8 mouse cellular contexts compared by ENCODE assay signal in the genomic region with DNA sequence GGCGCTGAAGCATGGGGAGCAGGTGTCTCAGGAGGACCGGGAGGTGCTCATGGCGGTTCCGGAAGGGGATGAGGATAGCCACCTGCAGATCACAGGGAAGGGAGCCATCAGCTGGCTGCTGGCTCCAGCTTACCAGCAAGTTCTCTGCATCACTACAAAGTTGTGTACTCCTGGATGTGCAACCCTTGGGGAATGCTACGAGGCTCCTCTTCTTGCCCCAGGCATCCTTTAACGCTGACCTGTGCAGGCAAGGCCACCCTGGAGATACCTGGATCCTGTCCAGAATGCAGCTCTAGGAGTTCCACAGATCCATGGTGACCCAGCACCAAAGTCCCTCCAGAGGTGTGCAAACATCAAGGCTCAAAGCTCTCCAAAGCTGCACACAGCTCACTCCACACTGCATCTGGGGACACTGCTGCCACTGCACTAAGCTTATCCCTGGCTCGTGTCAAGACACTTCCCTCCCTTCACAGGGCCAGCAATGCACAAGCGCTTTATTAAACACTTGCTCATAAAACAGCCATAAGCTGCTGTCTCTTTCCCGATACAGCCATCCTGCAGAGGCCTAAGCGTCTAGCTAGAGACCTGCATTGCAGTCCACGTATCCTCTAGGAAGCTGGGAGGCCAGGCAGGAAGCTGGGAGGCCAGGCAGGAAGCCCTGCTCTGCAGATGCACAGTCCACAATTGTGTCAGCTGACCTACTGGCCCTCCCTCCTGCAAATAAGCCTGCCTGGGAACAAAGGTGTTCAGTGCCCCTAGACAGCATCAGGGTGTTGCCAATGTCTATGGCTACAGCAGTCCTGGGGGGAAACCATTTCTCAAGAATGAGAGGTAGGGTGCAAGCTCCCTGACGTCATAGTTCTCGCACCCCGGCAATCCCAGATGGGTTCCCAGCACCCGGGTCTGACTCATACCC. TPM values are rescaled to one million over a fixed set of nuclear protein-coding genes. Genes with fewer than 3 reads are reported as not detected.
A peak's percentile ranks its signal among the peaks of the same experiment; 100 is the strongest.
DNase-seq lines count a peak whose midpoint lies in the region; ATAC-seq and TF ChIP-seq lines count a peak whose summit lies in the region.

No protein-coding gene starts in this region.

- H3K9me3 ChIP-seq in embryonic facial prominence, embryonic 14.5 days (ENCODE audit: control insufficient read depth, low read length): no peaks in the 10 kb centered on the region
- H3K9me3 ChIP-seq in liver, postnatal 0 days (ENCODE audit: low read length): no peaks in the 10 kb centered on the region

- 84% methylated on average over 15 of the region's 15 CpGs for WGBS in embryonic facial prominence, embryonic 14.5 days
- WGBS in liver, postnatal 0 days (ENCODE audit: insufficient replicate concordance): 72% methylated on average over 15 of the region's 15 CpGs

- no peak for TF ChIP-seq EP300 in liver, postnatal 0 days (IDR thresholded peaks at IDR 0.05; ENCODE audit: low read depth)

- H3K36me3 ChIP-seq in embryonic facial prominence, embryonic 14.5 days (ENCODE audit: control insufficient read depth, insufficient read depth, low read length): peaks cover 51% of the 10 kb centered on the region; the same call in 1 of the 2 replicates
- peaks cover 28% of the 10 kb centered on the region for H3K36me3 ChIP-seq in liver, postnatal 0 days (replicated peaks; ENCODE audit: insufficient read depth, low read length)

- no peak overlapping the region for H3K4me3 ChIP-seq in embryonic facial prominence, embryonic 14.5 days (ENCODE audit: low read depth, low read length)
- H3K4me3 ChIP-seq in liver, postnatal 0 days (ENCODE audit: low read depth, low read length): no peak overlapping the region

- no peaks in the 10 kb centered on the region for H3K4me1 ChIP-seq in embryonic facial prominence, embryonic 14.5 days (ENCODE audit: control insufficient read depth, insufficient read depth, low read length)
- H3K4me1 ChIP-seq in liver, postnatal 0 days (ENCODE audit: insufficient read depth): peaks cover 9% of the 10 kb centered on the region; the same call in 1 of the 2 replicates

- no peak for ATAC-seq in embryonic facial prominence, embryonic 14.5 days (ENCODE audit: low read depth)
- ATAC-seq in liver, postnatal 0 days: peak; percentile 48; the same call in 1 of the 2 replicates
- ATAC-seq in monocyte, adult 5-6 weeks (replicated peaks; ENCODE audit: insufficient number of reproducible peaks, low FRiP score, low TSS enrichment, poor library complexity, severe bottlenecking): no peak

- H3K27me3 ChIP-seq in embryonic facial prominence, embryonic 14.5 days (replicated peaks; ENCODE audit: control insufficient read depth, insufficient read depth, low read length): no peaks in the 10 kb centered on the region
- no peaks in the 10 kb centered on the region for H3K27me3 ChIP-seq in liver, postnatal 0 days (ENCODE audit: insufficient read depth, low read length)

- H3K27ac ChIP-seq in embryonic facial prominence, embryonic 14.5 days (replicated peaks; ENCODE audit: low read depth, low read length): peak overlapping the region; percentile 52; the same call in 1 of the 2 replicates
- H3K27ac ChIP-seq in liver, postnatal 0 days (ENCODE audit: low read depth): peak overlapping the region; percentile 23; the same call in 1 of the 2 replicates

- no peak for TF ChIP-seq CTCF in liver, postnatal 0 days (IDR thresholded peaks at IDR 0.05; ENCODE audit: low read depth)

- H3K9ac ChIP-seq in embryonic facial prominence, embryonic 14.5 days (ENCODE audit: low read depth, low read length): 0 out of 2 replicates have a peak overlapping the region, but pooled peaks have one; percentile 19
- H3K9ac ChIP-seq in liver, postnatal 0 days (replicated peaks): no peak overlapping the region

- peak; percentile 8 for DNase-seq in layer of hippocampus, adult 11-12 months (ENCODE audit: low spot score)
- DNase-seq in layer of hippocampus, postnatal 14 days (ENCODE audit: low spot score in 2 of 2): no peak
- DNase-seq in adrenal gland, postnatal 25 days: peak; percentile 14
- no peak for DNase-seq in embryonic facial prominence, embryonic 14.5 days (ENCODE audit: low spot score)
- peak; percentile 46 for DNase-seq in kidney, adult 11 months
- no peak for DNase-seq in liver, postnatal 0 days
- DNase-seq in urinary bladder, postnatal 36 days (ENCODE audit: low spot score in 2 of 2): no peak

- H3K4me2 ChIP-seq in embryonic facial prominence, embryonic 14.5 days (ENCODE audit: low read depth, low read length): no peak overlapping the region
- H3K4me2 ChIP-seq in liver, postnatal 0 days (ENCODE audit: low read depth, low read length): no peak overlapping the region

RNA-seq across cellular contexts. Expression of a gene that starts 42.1 kb away (rescaled TPM):
- 10 to 100 TPM; 58.8 to 60.5 TPM for total RNA-seq in layer of hippocampus, postnatal 14 days (2021)
- 72.9 and 78.8 TPM in 2 replicates for total RNA-seq in adrenal gland, postnatal 25 days (2021)
- 17.9 and 24.3 TPM in 2 replicates for polyA plus RNA-seq in embryonic facial prominence, embryonic 14.5 days (2014; fragmentation: Nextera tagmentation; extraction: Ambion mirVana)
- polyA plus RNA-seq in liver, postnatal 0 days (2015; fragmentation: Nextera tagmentation; extraction: Ambion mirVana): 3.2 and 4.2 TPM in 2 replicates
- 107 to 198 TPM (median 140 TPM) in 3 replicates for total RNA-seq in monocyte, adult 5-6 weeks (2017)

Comparison
In these comparisons a context has a peak if more than half of its experiments do, and no peak if none do; other contexts are left out.
1. DNase-seq: peak in layer of hippocampus, adult 11-12 months (single experiment), adrenal gland, postnatal 25 days (single experiment) and kidney, adult 11 months (single experiment); none in layer of hippocampus, postnatal 14 days (0 of 2), embryonic facial prominence, embryonic 14.5 days (single experiment), liver, postnatal 0 days (single experiment) and urinary bladder, postnatal 36 days (0 of 2).